Mouse (Mus musculus) lung, embryonic 15.5 days (tissue): ENCODE data around the gene Ephx1. TPM values are rescaled to one million over a fixed set of nuclear protein-coding genes. Genes with fewer than 3 reads are reported as not detected.
"Not testable (repeated sequence)": the region's sequence is repeated elsewhere in the genome, so short reads cannot be mapped to it uniquely, and the experiment has no call there.

ENCODE experiments used
- ATAC-seq: fragments of 200-750 bp; cut with Nextera tagmentation; 2 replicates; pipeline ENCODE4 v1.8.0; 2017; ENCODE audit warnings: moderate number of reproducible peaks, borderline replicate concordance; ENCODE audit not compliant: low FRiP score, low TSS enrichment; ENCODE audit errors: extremely low read depth
- H3K27ac ChIP-seq: fragments of 300-500 bp; sonication (generic); 2 replicates; pipeline ENCODE4 v1.5.1; 2015; ENCODE audit warnings: moderate library complexity, mild to moderate bottlenecking, inconsistent platforms
- H3K27me3 ChIP-seq: fragments of 300-500 bp; sonication (generic); 2 replicates; pipeline ENCODE4 v1.6.1; 2015; ENCODE audit warnings: inconsistent platforms
- H3K36me3 ChIP-seq: fragments of 300-500 bp; sonication (generic); 2 replicates; pipeline ENCODE4 v1.6.1; 2015; ENCODE audit warnings: inconsistent platforms
- H3K4me1 ChIP-seq: fragments of 300-500 bp; sonication (generic); 2 replicates; pipeline ENCODE4 v1.6.1; 2015; ENCODE audit warnings: inconsistent platforms
- H3K4me2 ChIP-seq: fragments of 300-500 bp; sonication (generic); 2 replicates; pipeline ENCODE4 v1.6.1; 2015; ENCODE audit warnings: inconsistent platforms, mild to moderate bottlenecking, moderate library complexity
- H3K4me3 ChIP-seq: fragments of 300-500 bp; sonication (generic); 2 replicates; pipeline ENCODE4 v1.5.1; 2015; ENCODE audit warnings: mild to moderate bottlenecking, inconsistent platforms
- H3K9ac ChIP-seq: fragments of 300-500 bp; sonication (generic); 2 replicates; pipeline ENCODE4 v1.6.1; 2015; ENCODE audit warnings: inconsistent platforms
- H3K9me3 ChIP-seq: fragments of 300-500 bp; sonication (generic); 2 replicates; pipeline ENCODE4 v1.6.1; 2016; ENCODE audit warnings: inconsistent platforms
- WGBS: fragments of 180-500 bp; shearing (Covaris S2); methylation state at CpG from one replicate; pipeline ENCODE4 v1.1.7; 2015; 5-methylcytosine and 5-hydroxymethylcytosine counted together
- polyA plus RNA-seq: library from polyadenylated mRNA; unstranded; fragments of >200 nt; fragmentation: Nextera tagmentation; extraction: Ambion mirVana; gene quantifications from 2 replicates; pipeline ENCODE4 v1.2.1, GENCODE M21; 2015

The Ephx1 gene
- polyA plus RNA-seq, 1 experiment from 2014 or later: 7.2 TPM

DNA sequence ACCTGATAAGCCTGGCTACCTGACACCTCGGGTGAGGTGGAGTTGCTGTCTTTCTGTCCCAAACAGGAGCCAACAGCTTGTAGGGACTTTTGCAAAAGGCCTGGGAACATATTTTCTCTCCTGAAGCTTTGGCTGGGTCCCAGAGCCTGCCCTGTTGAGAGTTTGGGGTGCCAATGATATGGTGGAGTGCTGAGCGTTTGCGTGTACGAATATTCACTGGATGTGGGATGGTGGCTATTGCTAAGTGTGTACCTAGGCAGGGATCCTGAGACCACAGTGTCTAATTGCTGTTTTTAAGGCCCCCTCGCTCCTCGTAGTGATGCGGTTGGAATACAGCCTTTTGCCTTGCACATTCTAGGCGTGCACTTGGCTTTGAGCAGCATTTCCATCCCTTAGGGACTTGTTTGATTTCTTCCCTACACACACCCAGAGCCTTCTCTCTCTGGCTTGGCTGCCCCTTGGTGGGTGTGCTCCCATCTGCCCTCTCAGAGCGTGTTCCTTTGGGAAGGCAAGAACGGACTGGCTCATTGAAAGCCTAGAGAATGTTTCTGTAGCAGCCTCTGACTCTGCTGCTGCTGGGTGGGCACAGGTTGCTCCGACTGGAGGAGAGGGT lies 77.6 kb downstream of the Ephx1 start:
- peak overlapping the region; percentile 92 for H3K4me3 ChIP-seq
- peak overlapping the region; percentile 80 for H3K27ac ChIP-seq
- no peaks in the 10 kb centered on the region for H3K36me3 ChIP-seq
- WGBS: 49% methylated on average over 11 of the region's 11 CpGs
- no peaks in the 10 kb centered on the region for H3K27me3 ChIP-seq
- no peaks in the 10 kb centered on the region for H3K9me3 ChIP-seq
- H3K4me2 ChIP-seq: peak overlapping the region; percentile 89
- peaks cover 44% of the 10 kb centered on the region for H3K4me1 ChIP-seq
- no peak for ATAC-seq
- peak overlapping the region; percentile 80 for H3K9ac ChIP-seq

DNA sequence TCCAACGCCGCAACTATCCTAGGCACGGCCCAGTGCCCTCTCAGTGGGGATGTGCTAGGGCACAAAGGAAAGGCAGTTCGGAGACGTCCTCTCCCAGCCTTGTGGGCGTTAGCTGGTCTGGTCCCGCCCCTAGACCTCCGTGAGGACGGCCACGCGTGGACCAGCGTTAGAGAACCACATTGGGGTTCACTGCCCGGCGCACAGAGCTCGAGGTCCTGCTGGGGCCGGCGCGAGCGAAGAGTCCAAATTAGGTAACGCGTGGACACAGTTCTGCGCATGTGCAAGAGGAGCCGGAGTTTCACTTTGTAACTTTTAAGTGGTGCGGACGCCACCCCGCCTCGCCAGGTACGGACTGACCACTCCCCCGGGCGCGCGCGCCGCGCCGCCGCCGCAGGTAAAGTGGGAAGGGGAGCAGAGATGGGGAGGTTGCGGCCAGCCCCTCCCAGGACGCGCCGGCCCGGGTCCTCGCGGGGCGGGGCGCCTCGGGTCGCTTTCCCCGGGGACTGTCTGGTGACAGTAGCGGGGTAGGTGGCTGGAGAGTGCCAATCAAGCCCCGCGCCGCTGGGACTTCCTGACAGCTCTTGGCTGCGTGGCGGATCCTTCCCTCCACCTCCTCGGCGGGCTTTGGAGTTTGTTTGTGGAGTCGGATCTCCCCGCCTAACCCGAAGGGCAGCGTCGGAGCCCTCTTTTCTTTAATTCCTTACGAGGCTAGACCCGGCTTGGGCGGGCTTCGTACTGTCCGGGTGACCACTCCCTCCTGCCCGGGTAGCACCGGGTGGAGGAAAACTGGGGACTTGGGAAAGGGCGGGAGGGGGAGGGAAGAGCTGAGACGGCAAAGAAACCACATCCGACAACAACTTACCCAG lies 78.3 kb downstream of the Ephx1 start, which contains the start of gene Tmem63a:
TSS of gene Tmem63a (plus strand) at position 179 of the 866 bp plus-strand sequence.
- no peaks in the 10 kb centered on the region for H3K36me3 ChIP-seq
- H3K9ac ChIP-seq: peak within 1 kb of the TSS; percentile 80
- H3K4me1 ChIP-seq: peaks cover 44% of the 10 kb centered on the region
- H3K9me3 ChIP-seq: no peaks in the 10 kb centered on the region
- WGBS: under 1% methylated on average over 72 of the region's 73 CpGs
- peak; percentile 60; the same call in 1 of the 2 replicates for ATAC-seq
- H3K27me3 ChIP-seq: peaks cover 7% of the 10 kb centered on the region; the same call in 1 of the 2 replicates
- H3K4me2 ChIP-seq: peak within 1 kb of the TSS; percentile 89
- H3K27ac ChIP-seq: peak within 1 kb of the TSS; percentile 80
- H3K4me3 ChIP-seq: peak within 1 kb of the TSS; percentile 92

DNA sequence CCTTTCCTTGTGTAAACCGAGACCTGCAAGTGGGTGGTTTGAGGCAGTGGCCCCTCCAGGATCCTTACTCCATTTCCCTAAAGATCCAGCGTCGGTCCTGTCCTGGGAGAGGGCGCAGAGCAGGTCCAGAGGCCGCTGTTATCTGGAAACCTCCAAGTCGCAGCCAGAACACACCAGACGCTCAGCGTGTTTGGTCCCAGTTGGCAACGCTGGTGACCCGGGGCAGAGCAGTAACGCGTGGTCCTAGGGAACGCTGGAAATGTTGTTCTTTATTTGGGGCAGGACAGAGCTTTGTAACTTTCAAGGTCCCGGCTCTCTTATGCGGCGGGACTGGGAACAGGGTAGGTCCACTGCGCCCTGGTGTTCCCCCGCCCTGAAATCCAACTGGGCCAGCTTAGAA lies 79.0 kb downstream of the Ephx1 start:
- peak; percentile 6; the same call in 1 of the 2 replicates for ATAC-seq
- peaks cover 9% of the 10 kb centered on the region; the same call in 1 of the 2 replicates for H3K27me3 ChIP-seq
- H3K27ac ChIP-seq: peak overlapping the region; percentile 80
- no peaks in the 10 kb centered on the region for H3K36me3 ChIP-seq
- H3K9me3 ChIP-seq: no peaks in the 10 kb centered on the region
- peak overlapping the region; percentile 80 for H3K9ac ChIP-seq
- H3K4me2 ChIP-seq: peak overlapping the region; percentile 89
- WGBS: 4% methylated on average over 18 of the region's 18 CpGs
- peaks cover 44% of the 10 kb centered on the region for H3K4me1 ChIP-seq
- H3K4me3 ChIP-seq: peak overlapping the region; percentile 92

DNA sequence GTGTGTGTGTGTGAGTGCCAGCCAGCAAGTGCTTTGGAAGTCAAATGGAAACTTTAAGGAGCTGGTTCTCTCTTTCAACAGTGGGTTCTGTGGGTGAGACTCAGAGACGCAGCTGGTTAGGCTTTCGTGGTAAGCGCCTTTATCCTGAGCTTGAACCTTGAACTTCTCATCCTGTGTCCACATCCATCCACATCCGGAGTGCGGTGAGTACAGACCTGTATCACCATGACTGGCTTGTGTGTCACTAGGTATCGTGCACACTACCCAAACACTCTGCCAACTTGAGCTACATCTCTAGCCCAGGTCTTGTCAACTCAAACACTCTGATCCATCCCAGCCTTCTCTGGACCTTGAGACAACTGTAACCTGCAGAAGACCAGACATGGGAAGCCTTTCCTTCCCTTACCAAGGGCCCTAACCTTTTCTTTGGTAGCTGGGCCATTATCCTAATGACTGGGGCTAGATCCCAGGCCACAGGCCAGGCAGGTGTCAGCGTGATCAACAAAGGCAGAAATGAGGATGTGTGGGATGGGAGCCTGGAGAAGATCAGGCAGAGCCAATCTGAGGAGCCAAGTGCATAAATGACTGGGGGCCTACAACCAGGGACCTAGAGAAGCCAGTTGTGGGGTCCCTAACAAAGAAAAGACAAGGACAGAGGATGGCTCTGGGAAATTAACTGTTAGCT lies 79.8 kb downstream of the Ephx1 start:
- ATAC-seq: no peak
- no peaks in the 10 kb centered on the region for H3K36me3 ChIP-seq
- H3K9ac ChIP-seq: peak overlapping the region; percentile 80; the same call in 1 of the 2 replicates
- H3K27ac ChIP-seq: no peak overlapping the region
- WGBS: 81% methylated on average over 7 of the region's 7 CpGs
- H3K4me3 ChIP-seq: peak overlapping the region; percentile 92
- no peaks in the 10 kb centered on the region for H3K9me3 ChIP-seq
- peaks cover 38% of the 10 kb centered on the region for H3K4me1 ChIP-seq
- H3K4me2 ChIP-seq: peak overlapping the region; percentile 89
- H3K27me3 ChIP-seq: peaks cover 11% of the 10 kb centered on the region

DNA sequence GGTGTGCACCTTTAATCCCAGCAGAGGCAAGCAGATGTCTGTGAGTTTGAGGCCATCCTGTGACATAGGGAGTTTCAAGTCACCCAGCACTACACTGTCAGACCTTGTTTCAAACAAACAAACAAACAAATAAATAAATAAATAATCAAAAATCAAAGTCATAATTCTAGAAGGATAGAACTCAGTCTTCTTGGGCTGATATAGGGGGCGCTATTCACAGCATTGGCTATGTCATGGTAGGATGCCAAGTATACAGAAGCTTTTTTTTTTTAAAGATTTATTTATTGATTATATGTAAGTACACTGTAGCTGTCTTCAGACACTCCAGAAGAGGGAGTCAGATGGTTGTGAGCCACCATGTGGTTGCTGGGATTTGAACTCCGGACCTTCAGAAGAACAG lies 81.9 kb downstream of the Ephx1 start:
- ATAC-seq, H3K27ac ChIP-seq, H3K9me3 ChIP-seq, H3K4me3 ChIP-seq, H3K36me3 ChIP-seq, H3K4me2 ChIP-seq, H3K9ac ChIP-seq: not testable (repeated sequence)
- WGBS: 80% methylated on average over 2 of the region's 2 CpGs
- Histone ChIP-seq H3K4me1 (peaks cover 19% of the 10 kb centered on the region), H3K27me3 (peaks cover 32% of the 10 kb centered on the region)

DNA sequence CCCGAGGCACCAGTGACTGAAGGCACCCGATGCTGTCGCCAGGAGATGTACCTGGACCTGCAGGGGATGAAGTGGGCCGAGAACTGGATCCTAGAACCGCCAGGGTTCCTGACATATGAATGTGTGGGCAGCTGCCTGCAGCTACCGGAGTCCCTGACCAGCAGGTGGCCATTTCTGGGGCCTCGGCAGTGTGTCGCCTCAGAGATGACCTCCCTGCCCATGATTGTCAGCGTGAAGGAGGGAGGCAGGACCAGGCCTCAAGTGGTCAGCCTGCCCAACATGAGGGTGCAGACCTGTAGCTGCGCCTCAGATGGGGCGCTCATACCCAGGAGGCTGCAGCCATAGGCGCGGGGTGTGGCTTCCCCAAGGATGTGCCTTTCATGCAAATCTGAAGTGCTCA lies 83.1 kb downstream of the Ephx1 start:
- not testable (repeated sequence) for ATAC-seq, H3K4me2 ChIP-seq, H3K4me3 ChIP-seq, H3K36me3 ChIP-seq, H3K9ac ChIP-seq, H3K9me3 ChIP-seq, H3K27ac ChIP-seq, H3K4me1 ChIP-seq
- 60% methylated on average over 13 of the region's 13 CpGs for WGBS
- H3K27me3 ChIP-seq: peaks cover 43% of the 10 kb centered on the region

DNA sequence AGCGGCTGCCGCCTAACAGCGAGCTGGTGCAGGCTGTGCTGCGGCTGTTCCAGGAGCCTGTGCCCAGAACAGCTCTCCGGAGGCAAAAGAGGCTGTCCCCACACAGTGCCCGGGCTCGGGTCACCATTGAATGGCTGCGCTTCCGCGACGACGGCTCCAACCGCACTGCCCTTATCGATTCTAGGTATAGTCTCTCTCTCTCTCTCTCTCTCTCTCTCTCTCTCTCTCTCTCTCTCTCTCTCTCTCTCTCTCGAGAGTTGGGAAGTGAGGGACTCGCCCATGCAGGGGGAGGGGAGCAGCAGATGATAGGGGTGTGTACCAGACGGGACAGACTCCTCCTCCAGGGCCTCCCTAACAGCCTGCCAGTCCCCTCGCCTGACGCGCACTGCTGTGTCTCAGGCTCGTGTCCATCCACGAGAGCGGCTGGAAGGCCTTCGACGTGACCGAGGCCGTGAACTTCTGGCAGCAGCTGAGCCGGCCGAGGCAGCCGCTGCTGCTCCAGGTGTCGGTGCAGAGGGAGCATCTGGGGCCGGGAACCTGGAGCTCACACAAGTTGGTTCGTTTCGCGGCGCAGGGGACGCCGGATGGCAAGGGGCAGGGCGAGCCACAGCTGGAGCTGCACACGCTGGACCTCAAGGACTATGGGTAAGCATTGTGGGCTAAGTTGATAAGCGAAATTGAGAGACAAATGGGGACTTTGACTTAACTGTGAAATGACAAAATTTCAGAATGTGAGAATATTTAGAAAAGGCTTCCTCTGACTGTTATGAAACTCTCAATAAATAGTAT lies 83.9 kb downstream of the Ephx1 start:
- ATAC-seq: peak; percentile 87; the same call in 1 of the 2 replicates
- 2% methylated on average over 40 of the region's 41 CpGs for WGBS
- Histone ChIP-seq H3K27me3 (peaks cover 43% of the 10 kb centered on the region), H3K4me3 (peak overlapping the region; percentile 32), H3K4me2 (peak overlapping the region; percentile 61), H3K9ac (0 out of 2 replicates have a peak overlapping the region, but pooled peaks have one; percentile 19)
- not testable (repeated sequence) for H3K27ac ChIP-seq, H3K36me3 ChIP-seq, H3K4me1 ChIP-seq, H3K9me3 ChIP-seq

DNA sequence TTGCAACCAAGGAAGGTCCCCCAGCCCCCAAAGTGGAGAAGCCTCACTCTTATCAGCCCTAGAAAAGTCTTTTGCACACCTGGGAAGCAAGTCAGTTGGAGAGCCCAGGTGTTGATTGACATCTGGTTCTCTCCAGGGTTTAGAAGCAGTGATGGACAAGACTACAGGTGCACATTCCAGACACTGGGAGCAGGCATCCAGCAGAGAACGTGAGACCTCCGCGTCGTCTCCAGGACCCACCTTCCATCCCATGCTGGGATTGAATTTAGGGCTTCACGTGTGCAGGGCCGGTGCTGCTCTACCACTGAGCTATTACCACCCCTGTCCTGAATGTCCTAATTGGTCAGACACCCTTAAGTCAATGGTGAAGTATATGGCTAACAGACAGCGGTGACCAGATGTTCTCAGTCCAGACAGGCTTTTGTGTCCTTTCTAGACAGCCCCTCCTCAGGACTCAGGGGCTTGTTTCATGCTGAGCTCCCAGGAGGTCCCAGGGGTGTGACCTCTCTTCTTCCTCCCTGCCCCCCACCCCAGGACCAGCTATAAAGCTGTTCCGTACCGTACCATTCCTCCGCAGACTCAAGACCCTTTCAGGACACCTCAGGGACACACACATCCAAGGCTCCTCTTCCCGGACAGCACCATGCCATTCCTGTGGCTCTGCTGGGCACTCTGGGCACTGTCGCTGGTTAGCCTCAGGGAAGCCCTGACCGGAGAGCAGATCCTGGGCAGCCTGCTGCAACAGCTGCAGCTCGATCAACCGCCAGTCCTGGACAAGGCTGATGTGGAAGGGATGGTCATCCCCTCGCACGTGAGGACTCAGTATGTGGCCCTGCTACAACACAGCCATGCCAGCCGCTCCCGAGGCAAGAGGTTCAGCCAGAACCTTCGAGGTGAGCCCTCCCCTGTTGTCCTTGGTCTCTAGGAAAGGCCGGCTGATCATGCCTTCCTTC lies 86.0 kb downstream of the Ephx1 start, which contains the start of gene Lefty1:
TSS of gene Lefty1 (plus strand) at position 556 of the 953 bp plus-strand sequence.
- Histone ChIP-seq H3K9me3 (no peaks in the 10 kb centered on the region), H3K36me3 (no peaks in the 10 kb centered on the region), H3K27ac (no peak within 1 kb of the TSS), H3K4me1 (no peaks in the 10 kb centered on the region), H3K9ac (no peak within 1 kb of the TSS), H3K4me3 (no peak within 1 kb of the TSS), H3K4me2 (no peak within 1 kb of the TSS), H3K27me3 (peaks cover 43% of the 10 kb centered on the region)
- no peak for ATAC-seq
- 16% methylated on average over 21 of the region's 21 CpGs for WGBS

DNA sequence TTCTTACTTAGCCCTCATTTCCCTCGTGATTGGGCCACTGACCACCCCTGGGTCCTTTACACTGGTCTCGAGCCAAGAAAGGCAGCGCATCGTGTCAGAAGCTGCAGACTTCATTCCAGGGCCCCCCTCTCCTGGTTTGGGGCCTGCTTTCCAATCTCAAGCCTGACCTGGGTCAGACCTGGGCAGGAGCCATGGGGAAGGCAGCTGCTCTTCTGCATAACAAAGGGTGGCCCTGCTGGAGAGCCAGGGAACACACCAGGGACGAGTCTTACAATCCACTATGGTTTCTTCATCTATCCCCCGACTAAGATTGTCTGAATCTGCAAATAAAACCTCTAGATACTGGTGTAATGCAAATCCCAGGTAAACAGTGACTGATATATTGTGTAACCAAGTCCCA lies 87.0 kb downstream of the Ephx1 start:
- Histone ChIP-seq H3K4me2 (no peak overlapping the region), H3K4me3 (no peak overlapping the region), H3K27ac (no peak overlapping the region), H3K4me1 (no peaks in the 10 kb centered on the region), H3K36me3 (no peaks in the 10 kb centered on the region), H3K9me3 (no peaks in the 10 kb centered on the region), H3K9ac (no peak overlapping the region), H3K27me3 (peaks cover 43% of the 10 kb centered on the region)
- no peak for ATAC-seq
- WGBS: 37% methylated on average over 6 of the region's 6 CpGs

DNA sequence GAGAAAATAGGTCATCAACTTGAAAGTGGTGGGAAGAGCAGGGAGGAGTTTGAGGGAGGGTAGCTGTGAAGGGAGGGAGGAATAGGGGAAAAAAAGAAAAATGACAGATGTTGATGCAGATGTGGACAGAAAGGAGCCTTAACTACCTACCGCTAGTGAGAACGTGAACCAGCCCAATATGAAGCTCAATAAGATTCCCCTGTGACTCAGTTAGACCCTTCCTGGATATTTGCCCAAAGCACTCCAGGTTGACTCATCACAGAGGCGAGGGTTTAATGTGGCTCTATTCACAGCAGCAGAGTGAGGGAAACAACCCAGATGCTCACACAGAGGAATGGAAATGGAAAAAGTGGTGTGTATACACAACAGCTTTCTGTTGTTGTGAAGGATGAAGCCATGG lies 89.6 kb downstream of the Ephx1 start:
- Histone ChIP-seq H3K9me3 (no peaks in the 10 kb centered on the region), H3K27me3 (peaks cover 34% of the 10 kb centered on the region), H3K4me1 (no peaks in the 10 kb centered on the region), H3K4me2 (no peak overlapping the region), H3K36me3 (no peaks in the 10 kb centered on the region), H3K27ac (no peak overlapping the region), H3K4me3 (no peak overlapping the region), H3K9ac (no peak overlapping the region)
- no peak for ATAC-seq
- 60% methylated on average over 3 of the region's 3 CpGs for whole genome bisulfite sequencing
